Mouse (Mus musculus) adrenal gland (tissue): ENCODE measurements at regions not wholly inside any gene's neighbourhood (a gene's known extent, or its start where the extent isn't known, plus 50 kb on each side); places are given as distances from the start of the nearest gene placed in this dataset.

Source experiments
- intact Hi-C: fragments of 180-260 bp; cut with DNase I; formaldehyde crosslinking; loops from one replicate; pipeline ENCODE4 v1.15.1; 2025

- intact Hi-C loops, result no loop called here
Measured at GRCm38 (mm10) chr5:64634008-64634407, 169.2 kb upstream of the Klf3 start.

GRCm38 (mm10) chr5:64634721-64635120 is 168.5 kb upstream of the Klf3 start:
- intact Hi-C loops, result no loop called here

GRCm38 (mm10) chr5:64636301-64636700 is 166.9 kb upstream of the Klf3 start:
- intact Hi-C loops, result no loop called here

GRCm38 (mm10) chr5:64643584-64643983 is 159.6 kb upstream of the Klf3 start:
- intact Hi-C loops, result no loop called here

- intact Hi-C loops, result no loop called here
Measured at GRCm38 (mm10) chr5:64647417-64648125, 155.6 kb upstream of the Klf3 start.

- intact Hi-C loops, result no loop called here
Measured at GRCm38 (mm10) chr5:64648492-64648891, 154.7 kb upstream of the Klf3 start.

GRCm38 (mm10) chr5:64651407-64651806 is 151.8 kb upstream of the Klf3 start:
- intact Hi-C loops, result no loop called here

- intact Hi-C loops, result no loop called here
Measured at GRCm38 (mm10) chr5:64653764-64654163, 149.4 kb upstream of the Klf3 start.

GRCm38 (mm10) chr5:64655286-64655685 is 147.9 kb upstream of the Klf3 start:
- intact Hi-C loops, result no loop called here

- intact Hi-C loops, result no loop called here
Measured at GRCm38 (mm10) chr5:64661959-64662358, 141.2 kb upstream of the Klf3 start.

GRCm38 (mm10) chr5:64662476-64662875 is 140.7 kb upstream of the Klf3 start:
- intact Hi-C loops, result no loop called here

GRCm38 (mm10) chr5:64663766-64664165 is 139.4 kb upstream of the Klf3 start:
- intact Hi-C loops, result no loop called here

GRCm38 (mm10) chr5:64665064-64665463 is 138.1 kb upstream of the Klf3 start:
- intact Hi-C loops, result no loop called here

- intact Hi-C loops, result no loop called here
Measured at GRCm38 (mm10) chr5:64666256-64666655, 136.9 kb upstream of the Klf3 start.

- intact Hi-C loops, result no loop called here
Measured at GRCm38 (mm10) chr5:64667053-64667452, 136.1 kb upstream of the Klf3 start.

- intact Hi-C loops, result no loop called here
Measured at GRCm38 (mm10) chr5:64673861-64674260, 129.3 kb upstream of the Klf3 start.

GRCm38 (mm10) chr5:64676214-64676945 is 126.8 kb upstream of the Klf3 start:
- intact Hi-C loops, result no loop called here

GRCm38 (mm10) chr5:64676946-64677588 is 126.1 kb upstream of the Klf3 start:
- intact Hi-C loops, result no loop called here

GRCm38 (mm10) chr5:64678706-64679105 is 124.5 kb upstream of the Klf3 start:
- intact Hi-C loops, result no loop called here

- intact Hi-C loops, result loop anchor here (10.0 kb wide), 1 partner anchor 125 kb away; the partner anchor contains the start of gene Klf3
Measured at GRCm38 (mm10) chr5:64679996-64680625, 123.1 kb upstream of the Klf3 start.

- intact Hi-C loops, result loop anchor here (10.0 kb wide), 1 partner anchor 124 kb away; the partner anchor contains the start of gene Klf3
Measured at GRCm38 (mm10) chr5:64681161-64681560, 122.0 kb upstream of the Klf3 start.
